Mouse (Mus musculus) lung, embryonic 16.5 days (tissue): Measurements from ENCODE around the gene Nucks1. TPM values are rescaled to one million over a fixed set of nuclear protein-coding genes. Genes with fewer than 3 reads are reported as not detected.

Experiments used
- ATAC-seq: fragments of 200-750 bp; cut with Nextera tagmentation; 2 replicates; pipeline ENCODE4 v1.8.0; 2017; ENCODE audit warnings: low read depth, mild to moderate bottlenecking, moderate library complexity
- H3K27ac ChIP-seq: fragments of 300-500 bp; sonication (generic); 2 replicates; pipeline ENCODE4 v1.5.1; 2014; ENCODE audit warnings: mild to moderate bottlenecking, control low read depth, low read length
- H3K27me3 ChIP-seq: fragments of 300-500 bp; sonication (generic); 2 replicates; pipeline ENCODE4 v1.6.1; 2014; ENCODE audit warnings: low read depth, low read length, mixed read lengths; ENCODE audit not compliant: control insufficient read depth, insufficient read depth
- H3K36me3 ChIP-seq: fragments of 300-500 bp; sonication (generic); 2 replicates; pipeline ENCODE4 v1.6.1; 2014; ENCODE audit warnings: low read length; ENCODE audit not compliant: control insufficient read depth, insufficient read depth
- H3K4me1 ChIP-seq: fragments of 300-500 bp; sonication (generic); replicated peaks from 2 replicates; pipeline ENCODE4 v1.6.1; 2014; ENCODE audit warnings: low read length, mixed read lengths; ENCODE audit not compliant: control insufficient read depth, insufficient read depth
- H3K4me2 ChIP-seq: fragments of 300-500 bp; sonication (generic); 2 replicates; pipeline ENCODE4 v1.6.1; 2014; ENCODE audit warnings: low read depth, low read length, control low read depth
- H3K4me3 ChIP-seq: fragments of 300-500 bp; sonication (generic); 2 replicates; pipeline ENCODE4 v1.5.1; 2014; ENCODE audit warnings: mild to moderate bottlenecking, low read length, control low read depth
- H3K9ac ChIP-seq: fragments of 300-500 bp; sonication (generic); 2 replicates; pipeline ENCODE4 v1.6.1; 2014; ENCODE audit warnings: low read length, control low read depth
- H3K9me3 ChIP-seq: fragments of 300-500 bp; sonication (generic); 2 replicates; pipeline ENCODE4 v1.6.1; 2016; ENCODE audit warnings: low read length; ENCODE audit not compliant: control insufficient read depth
- WGBS: fragments of 180-500 bp; shearing (Covaris S2); extraction: QIAGEN DNeasy Blood & Tissue Kit; methylation state at CpG from one replicate; pipeline ENCODE4 v1.1.7; 2014; 5-methylcytosine and 5-hydroxymethylcytosine counted together
- polyA plus RNA-seq: library from polyadenylated mRNA; unstranded; fragments of >200 nt; fragmentation: Nextera tagmentation; extraction: Ambion mirVana; gene quantifications from 2 replicates; pipeline ENCODE4 v1.2.1, GENCODE M21; 2015

The Nucks1 gene
- polyA plus RNA-seq, 1 experiment from 2014 or later: 82.9 TPM

- Histone ChIP-seq H3K4me2 (no peak overlapping the region), H3K4me3 (no peak overlapping the region), H3K36me3 (no peaks in the 10 kb centered on the region), H3K9me3 (no peaks in the 10 kb centered on the region), H3K27ac (no peak overlapping the region), H3K4me1 (no peaks in the 10 kb centered on the region), H3K9ac (no peak overlapping the region), H3K27me3 (no peaks in the 10 kb centered on the region)
- WGBS: 43% methylated on average over 2 of the region's 2 CpGs
- ATAC-seq: no peak
Measured at GRCm38 (mm10) chr1:131882787-131883186, 27.5 kb upstream of the Nucks1 start.

- ATAC-seq: no peak
Measured at GRCm38 (mm10) chr1:131886173-131886572, 24.2 kb upstream of the Nucks1 start.

GRCm38 (mm10) chr1:131886641-131887040 is 23.7 kb upstream of the Nucks1 start:
- Histone ChIP-seq H3K4me1 (no peaks in the 10 kb centered on the region), H3K36me3 (no peaks in the 10 kb centered on the region), H3K9me3 (no peaks in the 10 kb centered on the region), H3K27ac (no peak overlapping the region), H3K4me2 (no peak overlapping the region), H3K27me3 (no peaks in the 10 kb centered on the region), H3K9ac (no peak overlapping the region), H3K4me3 (no peak overlapping the region)
- WGBS: 64% methylated on average over 3 of the region's 3 CpGs
- no peak for ATAC-seq

More at GRCm38 (mm10) chr1:131886173-131886572, 24.2 kb upstream of the Nucks1 start:
- H3K4me2 ChIP-seq: no peak overlapping the region
- H3K36me3 ChIP-seq: no peaks in the 10 kb centered on the region
- no peak overlapping the region for H3K9ac ChIP-seq
- H3K4me3 ChIP-seq: no peak overlapping the region
- H3K27me3 ChIP-seq: no peaks in the 10 kb centered on the region
- no peaks in the 10 kb centered on the region for H3K4me1 ChIP-seq
- WGBS: 70% methylated on average over 2 of the region's 2 CpGs
- H3K9me3 ChIP-seq: no peaks in the 10 kb centered on the region
- no peak overlapping the region for H3K27ac ChIP-seq

GRCm38 (mm10) chr1:131890043-131890658 is 20.2 kb upstream of the Nucks1 start:
- no peak overlapping the region for H3K9ac ChIP-seq
- no peak for ATAC-seq
- H3K36me3 ChIP-seq: no peaks in the 10 kb centered on the region
- H3K4me1 ChIP-seq: no peaks in the 10 kb centered on the region
- H3K9me3 ChIP-seq: no peaks in the 10 kb centered on the region
- H3K4me2 ChIP-seq: no peak overlapping the region
- WGBS: 71% methylated on average over 6 of the region's 6 CpGs
- H3K4me3 ChIP-seq: no peak overlapping the region
- H3K27ac ChIP-seq: no peak overlapping the region
- no peaks in the 10 kb centered on the region for H3K27me3 ChIP-seq

- Histone ChIP-seq H3K27me3 (no peaks in the 10 kb centered on the region), H3K4me2 (no peak overlapping the region), H3K27ac (no peak overlapping the region), H3K4me1 (no peaks in the 10 kb centered on the region), H3K36me3 (no peaks in the 10 kb centered on the region), H3K9ac (no peak overlapping the region), H3K4me3 (no peak overlapping the region), H3K9me3 (no peaks in the 10 kb centered on the region)
- ATAC-seq: no peak
- WGBS: 73% methylated on average over 4 of the region's 4 CpGs
Measured at GRCm38 (mm10) chr1:131891436-131891835, 18.9 kb upstream of the Nucks1 start.

GRCm38 (mm10) chr1:131902679-131903078 is 7.7 kb upstream of the Nucks1 start:
- Histone ChIP-seq H3K27me3 (no peaks in the 10 kb centered on the region; the same call in 1 of the 2 replicates), H3K9ac (no peak overlapping the region), H3K4me3 (no peak overlapping the region), H3K27ac (no peak overlapping the region), H3K9me3 (no peaks in the 10 kb centered on the region), H3K4me2 (no peak overlapping the region), H3K4me1 (no peaks in the 10 kb centered on the region), H3K36me3 (no peaks in the 10 kb centered on the region)
- 86% methylated on average over 4 of the region's 4 CpGs for WGBS
- no peak for ATAC-seq

- Histone ChIP-seq H3K9me3 (no peaks in the 10 kb centered on the region), H3K27me3 (peaks cover 3% of the 10 kb centered on the region; the same call in 1 of the 2 replicates), H3K36me3 (no peaks in the 10 kb centered on the region), H3K4me3 (no peak overlapping the region), H3K4me1 (no peaks in the 10 kb centered on the region), H3K27ac (no peak overlapping the region), H3K9ac (no peak overlapping the region), H3K4me2 (no peak overlapping the region)
- WGBS: 89% methylated on average over 7 of the region's 7 CpGs
- ATAC-seq: no peak
Measured at GRCm38 (mm10) chr1:131903251-131903650, 7.1 kb upstream of the Nucks1 start.

DNA sequence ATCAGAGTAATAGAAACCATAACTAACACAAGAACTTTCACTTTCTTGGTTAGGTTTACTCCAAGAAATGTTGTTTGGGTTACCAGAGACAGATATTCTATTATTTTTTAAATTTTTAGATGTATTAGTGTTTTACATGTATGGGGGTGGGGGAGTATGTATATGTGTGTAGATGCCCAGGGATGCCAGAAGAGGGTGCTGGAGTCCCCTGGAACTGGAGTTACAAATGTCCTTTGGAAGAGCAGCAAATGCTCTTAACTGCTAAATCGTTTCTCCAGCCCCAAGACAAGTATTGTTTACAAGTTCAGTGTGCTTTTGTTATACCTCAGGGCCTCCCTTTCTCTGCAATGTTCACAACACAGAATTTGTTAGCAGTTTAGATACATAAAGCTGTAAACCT is 4.8 kb upstream of the Nucks1 start:
- H3K27me3 ChIP-seq: peaks cover 3% of the 10 kb centered on the region; the same call in 1 of the 2 replicates
- H3K9ac ChIP-seq: no peak overlapping the region
- H3K9me3 ChIP-seq: no peaks in the 10 kb centered on the region
- H3K36me3 ChIP-seq: no peaks in the 10 kb centered on the region
- 0 out of 2 replicates have a peak, but pooled peaks cover 2% of the 10 kb centered on the region for H3K4me1 ChIP-seq
- 5% methylated on average over 1 of the region's 1 CpGs for WGBS
- ATAC-seq: no peak
- no peak overlapping the region for H3K4me2 ChIP-seq
- H3K27ac ChIP-seq: no peak overlapping the region
- no peak overlapping the region for H3K4me3 ChIP-seq

GRCm38 (mm10) chr1:131908456-131908855 is 1.9 kb upstream of the Nucks1 start:
- H3K4me3 ChIP-seq: no peak overlapping the region
- ATAC-seq: no peak
- no peak overlapping the region for H3K4me2 ChIP-seq
- H3K4me1 ChIP-seq: peaks cover 9% of the 10 kb centered on the region
- H3K27ac ChIP-seq: no peak overlapping the region
- 82% methylated on average over 3 of the region's 3 CpGs for WGBS
- H3K9ac ChIP-seq: no peak overlapping the region
- peaks cover 3% of the 10 kb centered on the region; the same call in 1 of the 2 replicates for H3K27me3 ChIP-seq
- H3K9me3 ChIP-seq: no peaks in the 10 kb centered on the region
- no peaks in the 10 kb centered on the region for H3K36me3 ChIP-seq
